Mouse (Mus musculus): ENCODE measurements around the gene Trpv4. TPM values are rescaled to one million over a fixed set of nuclear protein-coding genes. Genes with fewer than 3 reads are reported as not detected.

Gene Trpv4
- polyA plus RNA-seq, 1 experiment from 2014 or later = 18.6 TPM

DNA sequence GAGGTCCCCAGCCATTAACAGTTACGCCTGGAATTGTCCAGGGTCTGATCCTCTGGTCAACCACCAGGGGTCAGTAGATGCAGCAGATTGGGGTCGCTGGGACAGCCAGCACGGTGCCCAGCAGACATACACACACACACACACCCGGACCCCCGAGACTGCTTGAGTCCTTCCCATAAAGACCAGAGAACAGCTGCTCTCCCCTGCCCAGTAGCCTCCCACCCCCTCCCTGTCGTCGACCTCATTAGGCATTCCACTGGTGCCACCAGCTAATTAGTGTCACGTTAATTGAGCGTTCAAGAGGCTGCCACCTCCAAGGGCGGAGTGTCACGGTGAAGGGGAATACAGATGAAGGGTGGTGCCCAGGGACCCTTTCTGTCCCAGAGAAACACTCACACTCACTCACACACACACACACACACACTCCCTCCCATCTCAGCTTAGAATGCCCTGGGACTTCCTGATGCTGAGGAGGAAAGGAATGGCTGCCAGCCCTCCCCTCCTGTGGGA is 53.4 kb downstream of the Trpv4 start:
- H3K36me3 ChIP-seq (ENCODE audit: control insufficient read depth, insufficient read depth, low read length) = no peaks in the 10 kb centered on the region
- peak; percentile 20 for ATAC-seq (ENCODE audit: low FRiP score, low TSS enrichment)
- peaks cover 29% of the 10 kb centered on the region for H3K4me1 ChIP-seq (ENCODE audit: control insufficient read depth, insufficient read depth, low read length)
- H3K9ac ChIP-seq (ENCODE audit: low read depth, low read length) = no peak overlapping the region
- H3K27me3 ChIP-seq (ENCODE audit: control insufficient read depth, insufficient read depth, low read length) = no peaks in the 10 kb centered on the region
- H3K9me3 ChIP-seq (ENCODE audit: control insufficient read depth, low read length) = no peaks in the 10 kb centered on the region
- H3K4me2 ChIP-seq (replicated peaks; ENCODE audit: low read depth, low read length) = no peak overlapping the region
- 26% methylated on average over 11 of the region's 11 CpGs for WGBS
- no peak overlapping the region for H3K4me3 ChIP-seq (ENCODE audit: low read length)
- no peak overlapping the region for H3K27ac ChIP-seq (ENCODE audit: low read depth, low read length)

DNA sequence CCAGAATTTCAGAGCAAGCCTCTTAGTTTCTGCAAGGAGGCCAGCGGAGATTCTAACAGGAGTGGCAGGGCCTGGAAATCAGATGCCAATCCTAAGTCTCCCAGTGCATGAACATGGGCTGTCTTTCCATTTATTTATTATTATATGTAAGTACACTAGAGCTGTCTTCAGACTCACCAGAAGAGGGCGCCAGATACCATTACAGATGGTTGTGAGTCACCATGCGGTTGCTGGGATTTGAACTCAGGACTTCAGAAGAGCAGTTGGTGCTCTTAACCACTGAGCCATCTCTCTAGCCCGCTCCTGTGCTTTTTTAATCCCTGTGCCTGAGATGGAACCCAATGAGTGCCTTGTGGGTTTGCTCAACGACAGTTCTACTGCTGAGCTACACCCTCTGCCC is 54.2 kb downstream of the Trpv4 start:
- H3K27ac ChIP-seq (ENCODE audit: low read depth, low read length) = no peak overlapping the region
- no peak overlapping the region for H3K4me2 ChIP-seq (replicated peaks; ENCODE audit: low read depth, low read length)
- H3K4me1 ChIP-seq (ENCODE audit: control insufficient read depth, insufficient read depth, low read length) = peaks cover 32% of the 10 kb centered on the region
- H3K9ac ChIP-seq (ENCODE audit: low read depth, low read length) = no peak overlapping the region
- 83% methylated on average over 5 of the region's 5 CpGs for WGBS
- no peaks in the 10 kb centered on the region for H3K27me3 ChIP-seq (ENCODE audit: control insufficient read depth, insufficient read depth, low read length)
- no peak for ATAC-seq (ENCODE audit: low FRiP score, low TSS enrichment)
- H3K4me3 ChIP-seq (ENCODE audit: low read length) = no peak overlapping the region
- no peaks in the 10 kb centered on the region for H3K9me3 ChIP-seq (ENCODE audit: control insufficient read depth, low read length)
- H3K36me3 ChIP-seq (ENCODE audit: control insufficient read depth, insufficient read depth, low read length) = no peaks in the 10 kb centered on the region

DNA sequence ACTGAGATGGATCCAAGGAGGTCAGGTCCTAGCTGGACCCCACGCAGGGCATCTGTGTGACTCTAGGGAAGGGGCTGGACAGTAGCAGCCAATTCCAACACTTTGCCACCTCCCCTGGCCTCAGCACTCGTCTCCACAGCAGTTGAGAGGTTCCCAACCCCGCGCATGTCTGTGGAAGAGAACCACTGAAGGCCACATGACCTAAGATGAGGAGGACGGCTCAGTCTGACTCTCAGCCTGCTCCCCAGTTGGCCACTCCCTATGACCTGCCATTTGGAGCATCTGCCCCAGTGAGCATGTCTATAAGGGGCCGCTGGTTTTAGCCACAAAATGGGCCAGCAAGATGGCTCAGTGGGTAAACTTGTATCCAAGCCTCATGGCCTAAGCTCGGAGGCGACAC is 56.2 kb downstream of the Trpv4 start:
- Histone ChIP-seq H3K27me3 (ENCODE audit: control insufficient read depth, insufficient read depth, low read length) (no peaks in the 10 kb centered on the region), H3K27ac (ENCODE audit: low read depth, low read length) (no peak overlapping the region), H3K4me1 (ENCODE audit: control insufficient read depth, insufficient read depth, low read length) (peaks cover 34% of the 10 kb centered on the region), H3K9me3 (ENCODE audit: control insufficient read depth, low read length) (no peaks in the 10 kb centered on the region), H3K9ac (ENCODE audit: low read depth, low read length) (no peak overlapping the region), H3K4me2 (replicated peaks; ENCODE audit: low read depth, low read length) (no peak overlapping the region), H3K4me3 (ENCODE audit: low read length) (no peak overlapping the region), H3K36me3 (ENCODE audit: control insufficient read depth, insufficient read depth, low read length) (no peaks in the 10 kb centered on the region)
- no peak for ATAC-seq (ENCODE audit: low FRiP score, low TSS enrichment)
- 85% methylated on average over 8 of the region's 8 CpGs for WGBS

DNA sequence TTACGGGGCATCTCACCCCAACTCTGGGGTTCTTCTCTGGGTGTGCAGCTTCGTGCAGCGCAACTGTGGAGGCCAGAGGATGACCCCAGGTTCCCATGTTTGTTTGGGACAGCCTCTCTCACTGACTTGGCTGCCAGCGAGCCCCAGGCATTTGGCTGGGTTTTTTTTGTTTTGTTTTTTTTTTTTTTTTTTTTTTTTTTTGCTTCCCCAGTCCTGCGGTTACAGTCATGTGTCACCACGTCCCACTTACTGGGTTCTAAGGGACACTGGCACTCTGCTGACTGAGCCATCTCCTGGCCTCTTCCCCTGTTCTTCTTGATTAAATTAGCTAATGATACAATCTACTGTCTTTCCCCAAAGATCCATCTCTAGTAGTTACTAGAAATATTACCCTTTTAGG is 60.6 kb downstream of the Trpv4 start:
- 23% methylated on average over 6 of the region's 6 CpGs for WGBS
- Histone ChIP-seq H3K36me3 (ENCODE audit: control insufficient read depth, insufficient read depth, low read length) (no peaks in the 10 kb centered on the region), H3K9ac (ENCODE audit: low read depth, low read length) (no peak overlapping the region), H3K4me3 (ENCODE audit: low read length) (no peak overlapping the region), H3K27me3 (ENCODE audit: control insufficient read depth, insufficient read depth, low read length) (no peaks in the 10 kb centered on the region), H3K9me3 (ENCODE audit: control insufficient read depth, low read length) (no peaks in the 10 kb centered on the region), H3K4me2 (replicated peaks; ENCODE audit: low read depth, low read length) (no peak overlapping the region), H3K27ac (ENCODE audit: low read depth, low read length) (0 out of 2 replicates have a peak overlapping the region, but pooled peaks have one; percentile 67), H3K4me1 (ENCODE audit: control insufficient read depth, insufficient read depth, low read length) (peaks cover 60% of the 10 kb centered on the region)
- ATAC-seq (ENCODE audit: low FRiP score, low TSS enrichment) = no peak

DNA sequence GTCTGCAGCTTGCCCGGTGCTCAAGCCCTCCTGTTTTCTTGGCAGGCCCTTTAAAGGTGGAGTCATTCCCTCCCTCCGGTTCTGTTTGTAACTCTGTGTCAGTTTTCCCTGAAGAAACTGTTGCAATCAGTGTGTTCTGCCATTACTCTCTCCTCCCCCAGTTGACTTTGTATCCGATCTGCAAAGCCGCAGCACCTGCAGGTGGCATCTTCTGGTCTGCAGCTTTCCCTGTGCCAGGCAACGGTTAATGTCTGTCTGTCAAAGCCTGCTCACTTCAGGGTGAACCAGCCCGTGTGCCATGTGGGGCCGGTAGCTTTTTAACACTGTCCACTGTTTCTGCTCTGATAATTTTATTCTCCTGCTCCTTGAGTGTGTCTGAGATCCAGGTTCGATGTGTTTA is 61.0 kb downstream of the Trpv4 start:
- Histone ChIP-seq H3K4me3 (ENCODE audit: low read length) (no peak overlapping the region), H3K9me3 (ENCODE audit: control insufficient read depth, low read length) (no peaks in the 10 kb centered on the region), H3K4me1 (ENCODE audit: control insufficient read depth, insufficient read depth, low read length) (peaks cover 64% of the 10 kb centered on the region), H3K36me3 (ENCODE audit: control insufficient read depth, insufficient read depth, low read length) (no peaks in the 10 kb centered on the region), H3K27me3 (ENCODE audit: control insufficient read depth, insufficient read depth, low read length) (no peaks in the 10 kb centered on the region), H3K4me2 (replicated peaks; ENCODE audit: low read depth, low read length) (no peak overlapping the region), H3K27ac (ENCODE audit: low read depth, low read length) (peak overlapping the region; percentile 67; the same call in 1 of the 2 replicates), H3K9ac (ENCODE audit: low read depth, low read length) (no peak overlapping the region)
- WGBS = 30% methylated on average over 8 of the region's 8 CpGs
- no peak for ATAC-seq (ENCODE audit: low FRiP score, low TSS enrichment)

DNA sequence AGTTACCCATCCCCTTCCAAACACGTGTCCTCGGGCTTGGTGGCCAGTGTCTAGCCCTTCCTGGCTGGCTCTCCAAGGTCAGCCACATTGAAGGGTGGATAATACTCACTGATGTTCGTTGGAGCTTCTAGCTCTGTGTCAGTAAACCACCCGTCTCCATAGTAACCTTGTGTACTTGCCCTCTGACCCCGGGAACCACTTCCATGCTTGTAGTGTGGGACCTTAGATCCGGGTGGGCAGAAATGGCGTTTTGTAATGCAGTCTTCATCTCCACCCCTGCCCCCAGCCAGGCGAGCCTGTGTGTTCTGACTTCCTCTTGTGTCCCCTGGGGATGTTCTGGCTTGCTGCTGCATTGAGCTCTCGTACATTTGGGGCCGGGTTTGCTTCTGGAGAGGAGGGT is 61.6 kb downstream of the Trpv4 start:
- Histone ChIP-seq H3K4me2 (replicated peaks; ENCODE audit: low read depth, low read length) (peak overlapping the region; percentile 8; the same call in 1 of the 2 replicates), H3K4me1 (ENCODE audit: control insufficient read depth, insufficient read depth, low read length) (peaks cover 68% of the 10 kb centered on the region), H3K27ac (ENCODE audit: low read depth, low read length) (peak overlapping the region; percentile 67; the same call in 1 of the 2 replicates)

DNA sequence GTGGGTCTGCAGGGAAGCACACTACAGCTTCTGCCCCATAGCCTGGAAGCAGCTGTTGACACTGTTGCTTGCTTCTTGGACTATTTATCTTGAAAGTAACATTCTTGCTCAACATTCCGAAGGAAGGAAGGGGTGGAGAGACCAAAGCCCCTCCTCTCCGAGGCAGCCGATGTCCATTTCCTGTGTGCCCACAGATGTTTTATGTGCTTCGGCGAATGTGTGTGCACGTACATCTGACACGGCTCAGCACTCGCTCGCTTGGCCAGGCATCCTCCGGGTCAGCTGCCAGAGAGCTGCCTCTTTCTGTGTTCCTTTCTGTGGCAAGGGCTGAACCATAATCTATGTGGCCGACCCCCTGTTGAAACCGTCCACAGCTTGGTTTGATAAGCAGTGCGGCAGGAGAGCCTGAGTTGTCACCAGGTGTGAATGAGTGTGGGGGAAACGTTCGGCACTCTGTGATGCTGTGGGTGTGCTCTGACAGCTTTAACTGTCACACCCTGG is 63.4 kb downstream of the Trpv4 start:
- H3K36me3 ChIP-seq (ENCODE audit: control insufficient read depth, insufficient read depth, low read length) = no peaks in the 10 kb centered on the region
- peak; percentile 33 for ATAC-seq (ENCODE audit: low FRiP score, low TSS enrichment)
- H3K4me1 ChIP-seq (ENCODE audit: control insufficient read depth, insufficient read depth, low read length) = peaks cover 86% of the 10 kb centered on the region
- H3K27me3 ChIP-seq (ENCODE audit: control insufficient read depth, insufficient read depth, low read length) = no peaks in the 10 kb centered on the region
- peak overlapping the region; percentile 90 for H3K27ac ChIP-seq (ENCODE audit: low read depth, low read length)
- H3K4me3 ChIP-seq (ENCODE audit: low read length) = no peak overlapping the region
- H3K9ac ChIP-seq (ENCODE audit: low read depth, low read length) = peak overlapping the region; percentile 19; the same call in 1 of the 2 replicates
- WGBS = 7% methylated on average over 15 of the region's 15 CpGs
- H3K9me3 ChIP-seq (ENCODE audit: control insufficient read depth, low read length) = no peaks in the 10 kb centered on the region
- peak overlapping the region; percentile 26; the same call in 1 of the 2 replicates for H3K4me2 ChIP-seq (replicated peaks; ENCODE audit: low read depth, low read length)

More for the DNA sequence above, 61.6 kb downstream of the Trpv4 start:
- Histone ChIP-seq H3K9ac (ENCODE audit: low read depth, low read length) (0 out of 2 replicates have a peak overlapping the region, but pooled peaks have one; percentile 23), H3K27me3 (ENCODE audit: control insufficient read depth, insufficient read depth, low read length) (no peaks in the 10 kb centered on the region), H3K36me3 (ENCODE audit: control insufficient read depth, insufficient read depth, low read length) (no peaks in the 10 kb centered on the region), H3K4me3 (ENCODE audit: low read length) (no peak overlapping the region), H3K9me3 (ENCODE audit: control insufficient read depth, low read length) (no peaks in the 10 kb centered on the region)
- no peak for ATAC-seq (ENCODE audit: low FRiP score, low TSS enrichment)
- WGBS = 24% methylated on average over 10 of the region's 10 CpGs

DNA sequence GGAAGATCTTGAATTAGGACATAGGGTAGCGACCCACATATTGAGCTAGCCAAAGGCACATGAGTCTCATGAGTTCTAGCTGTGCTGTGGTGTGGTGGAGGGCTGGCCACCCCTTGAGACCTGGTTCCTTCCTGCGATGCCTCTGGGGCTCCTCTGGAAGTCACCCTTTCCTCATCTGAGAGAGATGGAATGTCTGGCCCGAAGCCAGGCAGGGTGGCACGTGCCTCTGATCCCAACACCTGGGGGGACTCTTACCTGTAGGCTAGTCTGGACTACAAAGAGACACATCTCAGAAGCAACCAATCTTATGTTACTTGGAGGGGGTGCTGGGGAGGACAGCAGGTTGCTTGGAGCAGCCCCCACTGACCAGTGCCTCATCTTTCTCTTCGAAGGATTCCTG is 64.3 kb downstream of the Trpv4 start:
- Histone ChIP-seq H3K9ac (ENCODE audit: low read depth, low read length) (no peak overlapping the region), H3K4me1 (ENCODE audit: control insufficient read depth, insufficient read depth, low read length) (peaks cover 90% of the 10 kb centered on the region), H3K27ac (ENCODE audit: low read depth, low read length) (peak overlapping the region; percentile 90), H3K9me3 (ENCODE audit: control insufficient read depth, low read length) (no peaks in the 10 kb centered on the region), H3K36me3 (ENCODE audit: control insufficient read depth, insufficient read depth, low read length) (no peaks in the 10 kb centered on the region), H3K27me3 (ENCODE audit: control insufficient read depth, insufficient read depth, low read length) (no peaks in the 10 kb centered on the region), H3K4me3 (ENCODE audit: low read length) (no peak overlapping the region), H3K4me2 (replicated peaks; ENCODE audit: low read depth, low read length) (no peak overlapping the region)
- no peak for ATAC-seq (ENCODE audit: low FRiP score, low TSS enrichment)
- WGBS = 76% methylated on average over 5 of the region's 5 CpGs

DNA sequence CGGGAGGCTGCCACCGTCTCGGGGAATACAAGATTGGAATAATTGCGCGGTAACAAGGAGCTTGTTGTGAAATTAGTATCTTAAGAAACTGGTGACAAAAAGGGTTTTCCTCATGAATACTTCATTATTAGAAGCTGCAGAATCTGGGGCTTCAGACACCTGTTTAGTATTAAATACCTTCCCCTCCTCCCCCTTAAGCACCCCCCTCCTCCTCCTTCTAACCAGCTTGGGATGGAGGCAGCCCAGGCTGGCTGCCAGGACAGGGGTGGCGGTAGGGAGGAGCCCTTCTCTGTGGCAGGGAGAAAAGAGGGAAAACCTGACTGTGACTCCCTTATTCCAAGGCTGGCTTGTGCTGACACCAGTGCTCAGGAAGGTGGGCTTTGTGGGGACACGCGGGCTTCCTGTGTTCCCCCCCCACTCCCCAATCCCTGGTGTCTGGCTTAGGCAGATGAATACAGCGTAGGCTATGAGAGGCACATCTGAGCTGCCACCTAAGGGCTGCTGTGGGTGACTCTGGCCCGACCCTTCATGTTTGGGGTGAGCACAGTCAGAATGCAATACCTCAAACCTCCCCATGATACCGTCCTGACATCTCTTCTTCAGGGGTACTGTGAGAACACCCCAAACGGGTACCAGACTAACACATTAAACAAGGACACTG is 64.9 kb downstream of the Trpv4 start:
- peak overlapping the region; percentile 90; the same call in 1 of the 2 replicates for H3K27ac ChIP-seq (ENCODE audit: low read depth, low read length)
- no peak for ATAC-seq (ENCODE audit: low FRiP score, low TSS enrichment)
- H3K4me3 ChIP-seq (ENCODE audit: low read length) = no peak overlapping the region
- H3K27me3 ChIP-seq (ENCODE audit: control insufficient read depth, insufficient read depth, low read length) = no peaks in the 10 kb centered on the region
- WGBS = 74% methylated on average over 12 of the region's 12 CpGs
- H3K36me3 ChIP-seq (ENCODE audit: control insufficient read depth, insufficient read depth, low read length) = no peaks in the 10 kb centered on the region
- H3K9ac ChIP-seq (ENCODE audit: low read depth, low read length) = no peak overlapping the region
- H3K4me2 ChIP-seq (replicated peaks; ENCODE audit: low read depth, low read length) = no peak overlapping the region
- no peaks in the 10 kb centered on the region for H3K9me3 ChIP-seq (ENCODE audit: control insufficient read depth, low read length)
- peaks cover 96% of the 10 kb centered on the region for H3K4me1 ChIP-seq (ENCODE audit: control insufficient read depth, insufficient read depth, low read length)

Data from kidney, embryonic 14.5 days (tissue).